Mouse (Mus musculus) left cerebral cortex, adult 11 months (tissue): ENCODE results near the gene Abcg5.

ENCODE experiments used
- DNase-seq: peaks from one replicate; pipeline ENCODE4 v3.0.0; 2022; ENCODE audit warnings: low spot score

The Abcg5 gene

GRCm38 (mm10) chr17:84685286-84685685 lies 2.5 kb upstream of the Abcg5 start:
- DNase-seq, result no peak

- DNase-seq, result no peak
Observed at GRCm38 (mm10) chr17:84684284-84684683, 1.5 kb upstream of the Abcg5 start.

GRCm38 (mm10) chr17:84681670-84682069 lies 1.1 kb downstream of the Abcg5 start:
- DNase-seq, result no peak

GRCm38 (mm10) chr17:84677595-84677994 lies 5.2 kb downstream of the Abcg5 start:
- DNase-seq, result no peak

GRCm38 (mm10) chr17:84675951-84676366 lies 6.9 kb downstream of the Abcg5 start, which contains the start of gene Abcg8:
Gene Abcg8, plus strand, starts transcription at chr17:84676302.
- no peak for DNase-seq

DNA sequence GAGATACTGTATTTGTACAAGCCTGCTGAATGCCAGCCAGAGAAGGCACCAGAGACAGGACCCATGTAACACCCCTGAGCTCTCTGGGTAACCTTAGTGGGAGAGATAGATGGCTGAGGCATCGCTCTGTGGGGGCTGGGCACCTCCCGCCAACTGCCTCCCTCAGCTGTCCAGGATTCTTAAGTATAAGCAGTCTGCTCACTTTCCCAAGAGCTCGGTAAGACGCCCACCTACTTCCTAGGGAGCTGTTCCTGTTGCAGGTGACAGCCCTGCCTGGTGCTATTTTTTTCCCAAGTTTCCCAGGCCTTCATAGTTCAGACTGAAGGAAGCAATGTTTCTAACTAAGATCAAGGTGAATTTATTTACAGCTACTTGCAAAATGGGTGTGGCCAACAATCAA lies 7.6 kb downstream of the Abcg5 start:
- DNase-seq, result peak; percentile 28

- no peak for DNase-seq
Observed at GRCm38 (mm10) chr17:84674048-84674447, 8.8 kb downstream of the Abcg5 start.

DNA sequence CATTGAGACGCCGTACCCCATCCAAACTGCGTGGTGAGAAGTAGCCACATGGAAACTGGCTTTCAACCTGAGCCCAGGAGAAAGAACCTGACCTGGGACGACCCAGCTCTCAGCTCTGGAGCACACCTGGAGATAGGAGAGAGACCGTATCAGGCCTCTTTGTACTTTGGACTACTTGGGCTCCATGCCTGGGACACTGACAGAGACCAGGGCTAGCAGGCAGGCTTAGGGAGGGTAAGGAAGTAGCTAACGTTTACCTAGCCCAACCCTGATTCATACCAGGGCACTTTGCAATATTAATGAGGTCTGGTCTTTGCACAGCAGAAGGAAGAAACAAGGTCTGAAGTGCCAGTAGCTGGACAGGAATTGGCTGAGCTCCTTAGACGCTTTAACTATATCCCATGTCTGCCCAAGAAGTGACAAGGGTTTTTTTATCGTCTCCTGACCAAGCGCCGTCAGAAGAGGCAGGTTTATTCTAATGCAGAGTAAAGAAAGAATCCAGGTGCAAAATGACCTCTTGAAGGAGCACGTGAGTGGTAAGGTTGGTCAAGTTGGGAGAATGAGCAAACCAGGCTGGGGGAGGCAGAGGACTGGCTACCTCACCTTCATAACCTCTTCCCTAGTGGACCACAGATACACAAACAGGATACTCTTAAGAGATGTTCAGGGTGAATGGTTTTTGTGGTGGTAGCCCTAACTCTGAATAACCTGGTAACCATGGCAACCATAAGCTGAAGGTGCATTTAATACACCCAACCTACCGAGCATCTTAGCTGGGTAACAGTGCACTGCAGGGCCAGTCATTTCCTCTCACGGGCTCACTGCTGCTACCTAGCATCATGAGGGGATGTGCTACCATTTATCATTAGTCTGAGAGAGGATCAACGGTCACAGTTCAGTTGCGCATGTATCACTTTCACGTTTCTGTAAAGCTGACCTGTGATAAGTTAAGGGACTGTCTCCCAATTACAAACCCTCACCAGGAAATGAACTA lies 10.1 kb downstream of the Abcg5 start:
- no peak for DNase-seq

- DNase-seq, result no peak
Observed at GRCm38 (mm10) chr17:84667848-84668247, 15.0 kb downstream of the Abcg5 start.

- no peak for DNase-seq
Observed at GRCm38 (mm10) chr17:84665691-84666090, 17.1 kb downstream of the Abcg5 start.

DNA sequence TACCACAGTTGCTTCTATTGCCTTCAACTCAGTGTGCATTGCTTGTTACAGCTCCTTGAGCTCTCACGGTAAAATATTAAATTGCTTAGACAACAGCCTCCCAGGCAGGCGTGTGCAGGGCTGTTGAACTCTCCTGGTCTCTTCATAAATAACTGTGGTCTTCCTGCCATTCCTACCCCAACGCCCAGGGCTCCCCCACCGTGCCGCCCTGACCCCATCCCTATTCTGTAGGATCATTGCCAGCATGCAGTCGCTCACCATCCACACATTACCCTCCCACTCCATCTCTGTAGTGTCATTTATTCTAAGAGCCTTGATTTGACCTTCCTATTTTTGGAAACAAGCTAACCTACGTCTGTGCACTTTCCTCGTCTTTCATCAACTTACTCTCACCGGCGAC lies 17.8 kb downstream of the Abcg5 start:
- DNase-seq, result no peak

- no peak for DNase-seq
Observed at GRCm38 (mm10) chr17:84658951-84659350, 23.9 kb downstream of the Abcg5 start.

- no peak for DNase-seq
Observed at GRCm38 (mm10) chr17:84658195-84658594, 24.6 kb downstream of the Abcg5 start.

- no peak for DNase-seq
Observed at GRCm38 (mm10) chr17:84657782-84658181, 25.0 kb downstream of the Abcg5 start.

- no peak for DNase-seq
Observed at GRCm38 (mm10) chr17:84657422-84657732, 25.4 kb downstream of the Abcg5 start.

- DNase-seq, result no peak
Observed at GRCm38 (mm10) chr17:84656653-84657421, 26.0 kb downstream of the Abcg5 start.

DNA sequence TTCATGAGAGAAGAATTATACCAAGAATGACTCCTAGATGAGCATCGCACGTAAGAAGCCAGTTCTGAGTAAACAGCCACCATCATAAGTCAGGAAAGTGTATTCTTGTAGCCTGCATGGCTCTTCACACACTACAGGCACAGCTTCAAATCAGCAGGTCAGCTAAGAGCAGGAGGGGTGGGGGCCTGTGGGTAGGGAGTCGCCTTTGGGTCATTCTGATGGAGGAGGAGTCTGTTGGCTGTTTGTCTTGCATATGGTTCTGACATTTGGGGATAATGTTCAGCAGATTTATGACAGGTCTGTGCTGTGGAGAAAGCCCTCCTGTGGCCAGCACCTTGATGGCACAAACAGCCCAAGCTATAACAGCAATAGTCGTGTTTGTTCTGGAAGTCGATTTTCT lies 26.6 kb downstream of the Abcg5 start:
- DNase-seq, result no peak

DNA sequence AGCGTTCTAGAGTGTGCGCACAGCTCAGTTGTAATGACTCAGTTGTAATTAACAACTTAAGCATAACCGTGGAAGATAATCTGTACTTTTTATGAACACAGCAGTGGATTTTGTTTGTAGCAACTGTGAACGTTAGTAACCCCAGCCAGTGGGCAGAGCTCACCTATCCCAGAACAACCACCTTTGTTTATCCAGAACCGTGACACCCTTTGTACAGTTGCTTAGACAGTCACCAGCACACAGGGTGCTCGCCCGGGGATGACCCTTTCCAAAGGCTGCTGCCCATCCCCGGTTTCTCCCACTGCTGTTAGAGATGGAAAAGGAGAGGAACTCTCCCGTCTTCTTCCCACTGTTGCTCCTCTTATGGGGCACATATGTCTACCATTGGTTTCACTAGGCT lies 29.3 kb downstream of the Abcg5 start:
- DNase-seq, result no peak

DNA sequence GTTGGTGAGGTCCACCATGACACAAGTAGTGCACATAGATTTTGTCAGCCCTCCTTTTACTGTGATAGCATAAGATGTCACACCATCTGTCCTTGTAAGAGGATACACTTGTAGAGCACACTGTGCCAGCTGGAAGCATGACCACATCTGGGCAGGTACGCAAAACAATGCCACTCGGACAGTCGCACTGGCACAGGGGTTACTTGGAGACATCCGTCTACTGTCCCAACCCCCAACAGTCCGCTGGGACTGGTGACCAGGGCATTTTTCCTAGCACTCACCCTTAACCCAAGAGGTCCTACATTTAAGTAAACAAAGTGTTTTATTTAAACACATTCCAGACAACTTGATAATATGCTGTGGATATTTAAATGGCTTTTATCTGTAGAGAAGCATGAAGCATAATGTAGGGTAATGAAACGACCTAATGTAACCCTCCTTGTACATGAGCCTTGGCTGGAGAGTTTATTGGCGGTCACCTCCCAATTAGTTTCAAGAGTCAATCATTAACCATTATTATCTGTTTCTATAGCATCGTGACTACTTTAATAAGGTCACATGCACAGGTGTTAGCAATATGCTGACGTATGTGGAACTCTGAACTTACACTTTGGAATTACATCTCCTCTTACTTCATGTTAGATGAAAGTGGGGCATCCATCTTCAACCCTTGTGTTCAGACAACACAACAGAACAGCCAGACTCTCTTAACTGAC lies 32.4 kb downstream of the Abcg5 start:
- DNase-seq, result no peak

GRCm38 (mm10) chr17:84647630-84648029 lies 35.2 kb downstream of the Abcg5 start:
- DNase-seq, result no peak

GRCm38 (mm10) chr17:84646477-84646876 lies 36.3 kb downstream of the Abcg5 start:
- DNase-seq, result no peak

- no peak for DNase-seq
Observed at GRCm38 (mm10) chr17:84645894-84646293, 36.9 kb downstream of the Abcg5 start.
